Mouse (Mus musculus): ENCODE results near the gene Slc22a16. TPM values are rescaled to one million over a fixed set of nuclear protein-coding genes. Genes with fewer than 3 reads are reported as not detected.
A peak's percentile ranks its signal among the peaks of the same experiment; 100 is the strongest.
"Not testable (repeated sequence)": the region's sequence is repeated elsewhere in the genome, so short reads cannot be mapped to it uniquely, and the experiment has no call there.

The Slc22a16 gene
- polyA plus RNA-seq, 1 experiment from 2014 or later: not detected

DNA sequence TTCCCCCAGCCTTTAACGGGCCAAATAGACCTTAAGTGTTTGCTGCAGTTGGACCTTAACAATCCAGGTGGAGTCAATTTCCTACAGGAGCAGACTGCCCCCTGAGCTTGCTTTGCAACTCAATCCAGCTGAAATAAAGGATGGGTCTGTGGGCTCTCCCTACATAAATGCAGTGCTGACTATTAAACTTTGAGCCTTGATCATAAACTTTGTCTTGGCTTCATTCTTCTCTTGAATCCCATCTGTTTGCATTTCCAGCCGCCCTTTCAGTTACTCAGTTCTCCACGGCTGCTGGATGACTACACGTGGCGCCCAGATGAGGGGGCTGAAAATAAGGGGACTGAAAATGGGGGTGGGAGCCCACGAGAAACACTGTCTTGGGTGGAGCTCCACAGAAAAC, 28.8 kb upstream of the Slc22a16 start:
- 68% methylated on average over 6 of the region's 6 CpGs for WGBS
- H3K27me3 ChIP-seq (ENCODE audit: low read depth, poor library complexity, severe bottlenecking): no peaks in the 10 kb centered on the region
- H3K4me1 ChIP-seq: peaks cover 11% of the 10 kb centered on the region
- no peak for DNase-seq (ENCODE audit: low spot score)
- H3K36me3 ChIP-seq: no peaks in the 10 kb centered on the region
- no peak overlapping the region for H3K27ac ChIP-seq
- H3K9me3 ChIP-seq (replicated peaks): no peaks in the 10 kb centered on the region
- no peak overlapping the region for H3K4me3 ChIP-seq

DNA sequence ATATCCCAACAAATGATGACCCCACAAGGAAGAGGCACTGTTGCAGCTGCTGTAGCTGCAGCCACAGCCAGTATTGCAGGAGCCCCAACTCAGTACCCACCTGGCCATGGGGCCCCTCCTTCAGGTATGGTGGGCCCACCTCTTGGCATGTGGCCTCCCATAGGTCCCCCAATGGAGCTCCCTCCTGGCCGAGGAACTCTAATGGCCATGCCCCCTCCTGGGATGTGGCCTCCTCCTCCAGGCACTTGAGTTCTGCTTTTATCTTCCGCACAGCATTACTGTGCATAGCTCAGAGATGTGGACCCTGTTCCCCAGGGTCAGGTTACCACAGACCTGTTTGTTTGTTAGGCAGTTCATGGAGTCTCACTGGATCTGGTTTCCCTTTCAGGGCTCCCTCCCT, 20.8 kb upstream of the Slc22a16 start:
- DNase-seq (ENCODE audit: low spot score): no peak
- Histone ChIP-seq H3K27me3 (ENCODE audit: low read depth, poor library complexity, severe bottlenecking) (no peaks in the 10 kb centered on the region), H3K36me3 (no peaks in the 10 kb centered on the region), H3K4me1 (peaks cover 6% of the 10 kb centered on the region), H3K4me3 (no peak overlapping the region), H3K9me3 (replicated peaks) (no peaks in the 10 kb centered on the region), H3K27ac (no peak overlapping the region)
- 33% methylated on average over 2 of the region's 2 CpGs for WGBS

DNA sequence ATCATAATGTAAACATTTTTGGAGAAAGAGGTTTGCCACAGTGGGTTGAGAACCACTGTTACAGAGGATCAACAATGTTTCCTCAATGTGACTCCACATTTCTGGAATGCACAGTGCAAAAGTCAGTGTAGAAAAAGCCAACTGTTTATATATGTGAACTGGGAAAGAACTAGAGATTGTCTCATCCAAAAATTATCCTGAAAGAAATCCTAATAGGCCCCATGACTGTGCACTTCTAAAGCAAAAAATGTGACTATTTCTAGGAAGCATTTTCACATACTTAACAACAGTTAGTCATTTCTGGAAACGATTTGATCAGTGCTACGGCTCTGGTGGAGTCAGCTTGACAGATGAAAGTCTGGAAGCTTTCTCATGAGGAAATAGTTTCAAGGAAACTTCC, 18.3 kb upstream of the Slc22a16 start:
- Histone ChIP-seq H3K4me3 (no peak overlapping the region), H3K27me3 (ENCODE audit: low read depth, poor library complexity, severe bottlenecking) (no peaks in the 10 kb centered on the region), H3K9me3 (replicated peaks) (no peaks in the 10 kb centered on the region), H3K4me1 (peaks cover 6% of the 10 kb centered on the region), H3K27ac (no peak overlapping the region), H3K36me3 (no peaks in the 10 kb centered on the region)
- no peak for DNase-seq (ENCODE audit: low spot score)
- WGBS: 61% methylated on average over 2 of the region's 2 CpGs

DNA sequence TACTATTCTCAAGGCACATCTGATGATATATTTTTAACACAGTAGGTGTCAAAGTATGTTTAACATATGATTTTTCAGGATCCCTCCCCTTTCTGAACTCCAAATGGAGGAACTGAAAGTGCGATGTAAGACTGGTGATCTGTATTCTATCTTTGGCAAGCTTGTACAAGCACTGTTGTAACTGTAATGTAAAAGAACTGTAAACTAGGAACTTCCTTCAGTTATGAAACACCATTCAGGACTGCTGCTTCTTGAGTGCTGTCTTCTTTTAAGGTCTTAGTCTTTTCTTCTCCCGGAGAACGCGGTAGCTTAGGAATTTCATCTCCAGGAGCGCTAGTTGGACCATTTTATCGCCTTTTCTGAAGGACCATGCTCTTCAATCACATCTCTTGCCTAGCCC, 4.4 kb upstream of the Slc22a16 start:
- 96% methylated on average over 6 of the region's 6 CpGs for WGBS
- not testable (repeated sequence) for H3K4me1 ChIP-seq; H3K27me3 ChIP-seq (ENCODE audit: low read depth, poor library complexity, severe bottlenecking); H3K4me3 ChIP-seq; DNase-seq (ENCODE audit: low spot score); H3K27ac ChIP-seq; H3K36me3 ChIP-seq; H3K9me3 ChIP-seq (replicated peaks)

DNA sequence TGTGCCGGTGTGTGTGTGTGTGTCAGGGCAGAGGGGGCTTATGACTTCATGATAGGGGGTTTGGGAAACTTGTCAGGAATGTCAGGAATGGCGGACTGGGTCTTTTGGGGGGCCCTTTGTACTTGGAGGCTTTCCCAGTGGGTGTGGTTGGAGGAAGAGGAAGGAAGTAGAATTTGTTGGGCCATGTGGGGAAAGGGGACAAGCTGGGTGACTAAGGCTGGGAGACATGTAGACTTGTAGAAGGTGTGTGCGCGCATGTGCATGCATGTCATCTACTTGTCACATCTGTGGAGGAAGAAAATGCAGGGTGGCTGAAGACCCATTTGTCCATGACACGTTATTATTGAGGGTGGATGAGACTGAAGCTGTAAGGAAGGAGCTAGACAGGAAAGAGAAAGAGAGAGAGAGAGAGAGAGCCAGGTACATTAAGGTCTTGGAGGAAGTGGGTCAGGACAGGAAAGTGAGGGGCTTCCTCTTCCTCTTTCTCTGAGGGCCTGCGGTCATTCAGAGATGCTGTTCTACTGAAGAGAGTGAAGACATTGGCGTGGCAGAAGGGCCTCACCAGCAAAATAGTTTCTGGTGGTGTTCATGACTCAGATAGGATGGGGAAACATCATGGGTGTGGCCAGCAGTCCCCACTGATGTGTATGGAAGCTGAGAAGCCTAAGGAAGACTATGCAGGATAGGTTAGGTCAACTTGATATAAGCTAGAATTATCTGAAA, 5.9 kb downstream of the Slc22a16 start:
- H3K4me3 ChIP-seq: no peak overlapping the region
- H3K36me3 ChIP-seq: no peaks in the 10 kb centered on the region
- H3K27me3 ChIP-seq (ENCODE audit: low read depth, poor library complexity, severe bottlenecking): no peaks in the 10 kb centered on the region
- H3K27ac ChIP-seq: no peak overlapping the region
- 92% methylated on average over 7 of the region's 7 CpGs for WGBS
- H3K4me1 ChIP-seq: no peaks in the 10 kb centered on the region
- DNase-seq (ENCODE audit: low spot score): no peak
- no peaks in the 10 kb centered on the region for H3K9me3 ChIP-seq (replicated peaks)

DNA sequence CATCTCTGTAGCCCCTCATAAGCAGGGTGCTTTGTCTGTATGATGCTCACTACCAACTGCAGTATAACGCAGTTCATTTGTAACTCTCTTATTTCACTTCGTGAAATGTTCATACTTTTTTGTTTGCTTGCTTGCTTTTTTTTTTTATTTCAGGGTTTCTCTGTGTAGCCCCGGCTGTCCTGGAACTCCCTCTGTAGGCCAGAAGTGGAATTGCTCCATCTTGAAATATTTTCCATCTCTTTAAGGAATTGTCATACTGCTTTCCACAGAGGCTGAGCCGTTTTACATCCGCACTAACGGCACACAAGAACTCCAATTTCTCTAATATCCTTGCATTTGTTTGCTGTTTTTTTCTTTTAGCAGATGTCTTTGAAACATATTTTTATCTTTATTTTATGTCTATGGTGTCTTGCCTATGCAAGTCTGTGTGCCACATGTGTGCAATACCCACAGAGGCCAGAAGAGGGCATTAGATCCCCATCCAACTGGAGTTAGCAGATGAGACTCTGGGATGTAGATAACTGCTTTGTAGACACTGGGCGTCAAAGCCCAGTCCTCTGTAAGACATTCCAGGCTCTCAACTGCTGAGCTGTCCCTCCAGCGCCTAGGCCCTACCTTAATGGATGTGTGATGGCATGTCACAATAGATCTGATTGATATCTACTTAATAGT, 13.6 kb downstream of the Slc22a16 start:
- H3K4me3 ChIP-seq: no peak overlapping the region
- H3K27ac ChIP-seq: no peak overlapping the region
- DNase-seq (ENCODE audit: low spot score): peak; percentile 47
- 81% methylated on average over 8 of the region's 8 CpGs for WGBS
- no peaks in the 10 kb centered on the region for H3K36me3 ChIP-seq
- no peaks in the 10 kb centered on the region for H3K27me3 ChIP-seq (ENCODE audit: low read depth, poor library complexity, severe bottlenecking)
- H3K4me1 ChIP-seq: no peaks in the 10 kb centered on the region
- no peaks in the 10 kb centered on the region for H3K9me3 ChIP-seq (replicated peaks)

DNA sequence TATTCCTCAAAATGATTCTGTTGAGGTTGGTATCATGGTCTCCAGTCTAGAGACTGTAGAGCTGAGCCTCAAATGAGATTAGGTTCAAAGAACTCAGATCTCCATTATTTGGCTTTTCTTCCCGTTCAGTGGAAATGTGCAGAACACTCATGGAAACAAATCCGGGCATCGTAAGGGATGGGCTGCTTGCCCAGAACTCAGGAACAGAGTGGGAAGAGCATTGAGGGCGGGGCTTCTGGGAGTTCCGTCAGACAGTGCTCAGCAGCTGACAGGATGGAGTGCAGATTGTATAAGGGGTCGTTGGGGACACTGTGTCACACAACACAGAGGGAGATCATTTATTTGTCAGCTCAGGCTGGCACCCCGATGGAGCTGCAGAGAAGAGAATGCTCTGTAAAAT, 22.1 kb downstream of the Slc22a16 start:
- DNase-seq (ENCODE audit: low spot score): no peak
- H3K27ac ChIP-seq: no peak overlapping the region
- WGBS: 77% methylated on average over 7 of the region's 7 CpGs

DNA sequence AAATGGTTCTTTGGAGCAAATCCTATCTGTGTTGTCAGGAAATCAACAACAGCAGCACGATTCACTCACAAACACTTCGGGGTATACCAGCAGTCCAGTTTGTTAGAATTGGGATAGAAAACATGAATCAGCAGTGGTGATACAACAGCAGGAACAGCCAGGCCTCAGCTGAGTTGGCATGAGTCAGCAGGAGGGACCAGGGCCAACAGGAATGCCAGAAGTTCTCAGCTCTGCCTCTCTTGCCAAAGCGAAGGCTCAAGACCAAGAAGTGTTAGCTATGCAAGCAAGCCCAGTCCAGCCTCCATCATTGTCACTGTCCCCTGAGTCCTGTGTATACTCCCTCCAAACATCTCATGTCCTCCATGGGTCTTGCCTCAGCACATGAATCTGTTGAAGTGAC, 27.0 kb downstream of the Slc22a16 start:
- no peaks in the 10 kb centered on the region for H3K9me3 ChIP-seq (replicated peaks)
- H3K27me3 ChIP-seq (ENCODE audit: low read depth, poor library complexity, severe bottlenecking): no peaks in the 10 kb centered on the region
- no peaks in the 10 kb centered on the region for H3K36me3 ChIP-seq
- no peak overlapping the region for H3K27ac ChIP-seq
- no peak overlapping the region for H3K4me3 ChIP-seq
- H3K4me1 ChIP-seq: no peaks in the 10 kb centered on the region
- 85% methylated on average over 3 of the region's 3 CpGs for WGBS
- no peak for DNase-seq (ENCODE audit: low spot score)

More for the DNA sequence above, 22.1 kb downstream of the Slc22a16 start:
- Histone ChIP-seq H3K36me3 (no peaks in the 10 kb centered on the region), H3K27me3 (ENCODE audit: low read depth, poor library complexity, severe bottlenecking) (no peaks in the 10 kb centered on the region), H3K4me1 (no peaks in the 10 kb centered on the region), H3K9me3 (replicated peaks) (no peaks in the 10 kb centered on the region), H3K4me3 (no peak overlapping the region)

DNA sequence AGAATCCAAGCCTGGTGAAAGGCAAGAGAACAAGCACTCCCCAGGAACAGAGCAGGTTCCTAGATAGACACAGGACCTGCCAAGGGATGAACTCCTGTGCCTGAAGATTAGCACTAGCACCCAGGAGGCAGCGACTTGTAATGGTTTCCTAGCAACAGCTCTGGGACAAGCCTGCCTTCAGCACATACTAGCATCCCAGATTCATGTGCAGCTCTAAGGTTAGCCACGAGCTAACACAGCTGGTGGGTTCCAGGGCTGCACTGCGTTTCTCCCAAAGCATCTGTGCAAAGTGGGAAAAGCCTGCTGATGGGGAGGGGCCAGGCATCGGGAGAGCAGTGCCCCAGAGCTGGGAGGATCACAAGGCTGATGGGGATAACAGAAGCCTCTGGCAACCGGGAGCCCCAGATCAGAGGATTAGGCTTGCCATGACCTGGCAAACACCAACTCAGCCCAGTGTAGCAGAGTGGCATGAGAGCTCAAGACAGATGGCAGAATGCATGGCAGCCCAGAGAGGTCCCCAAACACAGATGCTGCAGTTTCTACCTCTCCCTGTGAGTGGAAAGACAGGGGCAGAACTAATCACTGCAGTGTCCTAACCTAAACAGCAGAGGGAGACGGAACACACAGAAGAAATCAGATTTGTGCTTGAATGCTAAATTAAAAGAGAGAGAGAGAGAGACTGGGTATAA, 34.7 kb downstream of the Slc22a16 start:
- H3K27me3 ChIP-seq (ENCODE audit: low read depth, poor library complexity, severe bottlenecking): no peaks in the 10 kb centered on the region
- DNase-seq (ENCODE audit: low spot score): no peak
- no peak overlapping the region for H3K27ac ChIP-seq
- no peaks in the 10 kb centered on the region for H3K36me3 ChIP-seq
- no peaks in the 10 kb centered on the region for H3K4me1 ChIP-seq
- H3K4me3 ChIP-seq: no peak overlapping the region
- 64% methylated on average over 6 of the region's 6 CpGs for WGBS
- H3K9me3 ChIP-seq (replicated peaks): no peaks in the 10 kb centered on the region

DNA sequence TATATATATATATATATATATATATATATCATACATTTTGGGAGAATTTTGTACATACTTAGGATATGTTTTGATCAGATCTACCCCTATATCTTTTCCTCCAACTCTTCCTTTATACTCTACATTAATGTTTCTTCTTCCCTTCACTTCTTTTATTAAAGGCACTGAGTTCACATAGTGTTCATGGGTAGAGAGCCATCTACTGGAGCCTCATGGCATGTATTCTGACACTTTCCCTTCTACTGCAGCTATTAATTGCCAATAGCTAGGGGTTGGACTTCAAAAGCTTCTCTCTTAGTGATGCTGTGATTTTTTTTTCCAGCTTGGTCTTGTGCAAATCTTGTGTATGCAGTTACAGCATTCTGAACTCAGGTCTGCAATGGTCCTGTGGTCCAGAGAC, 47.8 kb downstream of the Slc22a16 start:
- DNase-seq (ENCODE audit: low spot score): no peak

DNA sequence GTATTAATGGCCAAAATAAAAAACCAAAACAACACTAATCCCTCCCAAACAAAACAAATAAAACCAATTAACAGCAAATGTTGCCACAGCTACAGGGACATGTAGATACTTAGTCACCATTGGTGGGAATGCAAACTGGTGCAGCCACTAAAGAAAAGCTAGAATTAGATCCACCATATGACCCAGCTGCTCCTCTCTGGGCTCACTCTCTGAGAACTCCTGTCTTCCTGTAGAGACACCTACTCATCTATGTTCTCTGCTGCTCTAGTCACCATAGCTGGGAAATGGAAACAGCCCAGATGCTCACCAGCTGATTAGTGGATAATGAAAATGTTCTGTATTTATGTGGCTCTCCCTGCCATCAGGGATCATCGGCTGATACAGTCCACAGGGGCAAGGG, 49.6 kb downstream of the Slc22a16 start:
- DNase-seq (ENCODE audit: low spot score): no peak
- no peaks in the 10 kb centered on the region for H3K27me3 ChIP-seq (ENCODE audit: low read depth, poor library complexity, severe bottlenecking)
- no peaks in the 10 kb centered on the region for H3K9me3 ChIP-seq (replicated peaks)
- H3K27ac ChIP-seq: no peak overlapping the region
- H3K4me3 ChIP-seq: no peak overlapping the region
- no peaks in the 10 kb centered on the region for H3K4me1 ChIP-seq
- WGBS: 83% methylated on average over 1 of the region's 1 CpGs
- no peaks in the 10 kb centered on the region for H3K36me3 ChIP-seq

More for the DNA sequence above, 47.8 kb downstream of the Slc22a16 start:
- no peak overlapping the region for H3K27ac ChIP-seq
- H3K4me3 ChIP-seq: no peak overlapping the region
- no peaks in the 10 kb centered on the region for H3K9me3 ChIP-seq (replicated peaks)
- no peaks in the 10 kb centered on the region for H3K27me3 ChIP-seq (ENCODE audit: low read depth, poor library complexity, severe bottlenecking)
- H3K36me3 ChIP-seq: no peaks in the 10 kb centered on the region
- H3K4me1 ChIP-seq: no peaks in the 10 kb centered on the region

DNA sequence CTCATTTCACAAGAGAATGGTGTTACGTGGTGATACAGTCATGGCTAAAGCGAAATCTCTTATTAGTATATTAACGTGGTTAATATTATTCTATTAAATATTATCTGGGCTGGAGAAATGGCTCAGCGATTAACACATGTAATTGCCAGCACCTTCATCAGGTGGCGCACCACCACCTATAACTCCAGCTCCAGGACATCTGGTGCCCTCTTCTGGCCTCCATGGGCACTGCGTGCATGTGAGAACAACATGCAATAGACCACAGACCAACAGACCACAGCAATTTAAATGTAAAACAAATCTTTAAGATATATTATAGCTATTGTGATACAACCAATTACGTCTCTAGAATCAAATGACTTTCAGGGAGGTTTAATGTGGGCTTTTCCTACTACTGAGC, 59.0 kb downstream of the Slc22a16 start:
- Histone ChIP-seq H3K9me3 (replicated peaks) (no peaks in the 10 kb centered on the region), H3K4me1 (peaks cover 12% of the 10 kb centered on the region), H3K36me3 (no peaks in the 10 kb centered on the region), H3K4me3 (no peak overlapping the region), H3K27me3 (ENCODE audit: low read depth, poor library complexity, severe bottlenecking) (no peaks in the 10 kb centered on the region), H3K27ac (no peak overlapping the region)
- WGBS: 75% methylated on average over 7 of the region's 7 CpGs
- peak; percentile 59 for DNase-seq (ENCODE audit: low spot score)

DNA sequence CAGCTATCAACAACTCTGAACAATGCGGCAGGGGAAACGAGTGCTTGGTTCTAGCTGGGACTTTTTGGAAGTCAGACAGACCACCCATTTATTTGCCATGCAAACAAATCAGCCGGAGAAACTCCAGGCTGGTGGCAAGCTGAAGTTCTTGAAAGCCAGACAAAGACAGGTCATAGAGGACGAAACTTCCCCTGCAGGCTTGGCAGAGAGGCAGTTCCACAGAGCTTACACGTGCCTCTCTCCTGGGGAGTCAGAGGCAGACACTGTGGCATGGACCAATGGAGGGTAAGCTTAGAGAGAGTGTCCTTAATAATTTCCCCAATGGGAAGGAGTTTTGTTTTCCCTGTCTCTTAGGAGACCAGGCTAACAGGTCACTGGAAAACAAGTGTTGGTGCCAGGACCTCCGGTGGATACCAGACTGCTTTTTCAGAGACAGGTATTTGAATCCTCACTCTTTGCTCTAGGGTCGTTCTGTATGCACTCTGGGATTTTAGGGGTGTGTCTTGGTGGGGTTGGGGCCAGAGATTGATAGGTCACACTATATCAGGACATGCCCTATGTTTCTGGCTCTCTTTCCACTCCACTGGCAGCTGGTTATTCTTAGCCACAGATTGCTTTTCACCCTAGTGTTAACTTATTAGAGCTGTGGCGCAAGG, 59.6 kb downstream of the Slc22a16 start, which contains the start of gene Ddo:
Ddo (plus strand) TSS at position 356 of the 656 bp plus-strand sequence.
- H3K27me3 ChIP-seq (ENCODE audit: low read depth, poor library complexity, severe bottlenecking): no peaks in the 10 kb centered on the region
- no peak for DNase-seq (ENCODE audit: low spot score)
- H3K27ac ChIP-seq: 0 out of 2 replicates have a peak within 1 kb of the TSS, but pooled peaks have one; percentile 21
- 84% methylated on average over 8 of the region's 8 CpGs for WGBS
- no peak within 1 kb of the TSS for H3K4me3 ChIP-seq
- no peaks in the 10 kb centered on the region for H3K9me3 ChIP-seq (replicated peaks)
- H3K36me3 ChIP-seq: no peaks in the 10 kb centered on the region
- H3K4me1 ChIP-seq: peaks cover 12% of the 10 kb centered on the region

Data from limb, embryonic 10.5 days (tissue).